Mouse (Mus musculus) hindbrain, embryonic 11.5 days (tissue): ENCODE measurements around the gene Ppp1cb. TPM values are rescaled to one million over a fixed set of nuclear protein-coding genes. Genes with fewer than 3 reads are reported as not detected.

Experiments
- ATAC-seq: fragments of 200-750 bp; cut with Nextera tagmentation; 2 replicates; pipeline ENCODE4 v1.8.0; 2017; ENCODE audit warnings: mild to moderate bottlenecking, moderate TSS enrichment, moderate library complexity; ENCODE audit not compliant: low FRiP score
- DNase-seq: peaks from one replicate; pipeline ENCODE4 v3.0.0-alpha.2; 2015; ENCODE audit warnings: low spot score
- H3K27ac ChIP-seq: fragments of 300-500 bp; sonication (generic); 2 replicates; pipeline ENCODE4 v1.5.1; 2014; ENCODE audit warnings: mild to moderate bottlenecking, low read depth, low read length
- H3K27me3 ChIP-seq: fragments of 300-500 bp; sonication (generic); 2 replicates; pipeline ENCODE4 v1.6.1; 2014; ENCODE audit warnings: mild to moderate bottlenecking, low read length, moderate library complexity, mixed read lengths; ENCODE audit not compliant: control insufficient read depth, insufficient read depth
- H3K36me3 ChIP-seq: fragments of 300-500 bp; sonication (generic); 2 replicates; pipeline ENCODE4 v1.6.1; 2014; ENCODE audit warnings: mild to moderate bottlenecking, low read length, moderate library complexity, mixed read lengths; ENCODE audit not compliant: control insufficient read depth, insufficient read depth
- H3K4me1 ChIP-seq: fragments of 300-500 bp; sonication (generic); replicated peaks from 2 replicates; pipeline ENCODE4 v1.6.1; 2014; ENCODE audit warnings: low read length, mixed read lengths; ENCODE audit not compliant: control insufficient read depth, insufficient read depth
- H3K4me2 ChIP-seq: fragments of 300-500 bp; sonication (generic); replicated peaks from 2 replicates; pipeline ENCODE4 v1.6.1; 2014; ENCODE audit warnings: mild to moderate bottlenecking, low read depth, low read length
- H3K4me3 ChIP-seq: fragments of 300-500 bp; sonication (generic); 2 replicates; pipeline ENCODE4 v1.5.1; 2014; ENCODE audit warnings: low read depth, low read length
- H3K9ac ChIP-seq: fragments of 300-500 bp; sonication (generic); 2 replicates; pipeline ENCODE4 v1.6.1; 2014; ENCODE audit warnings: low read depth, low read length
- H3K9me3 ChIP-seq: fragments of 300-500 bp; sonication (generic); 2 replicates; pipeline ENCODE4 v1.6.1; 2016; ENCODE audit warnings: low read length; ENCODE audit not compliant: control insufficient read depth
- WGBS: fragments of 180-500 bp; shearing (Covaris S2); extraction: QIAGEN DNeasy Blood & Tissue Kit; methylation state at CpG from one replicate; pipeline ENCODE4 v1.1.7; 2014; 5-methylcytosine and 5-hydroxymethylcytosine counted together
- polyA plus RNA-seq: library from polyadenylated mRNA; unstranded; fragments of >200 nt; fragmentation: Nextera tagmentation; extraction: Ambion mirVana; gene quantifications from 2 replicates; pipeline ENCODE4 v1.2.1, GENCODE M21; 2014

Ppp1cb gene
- polyA plus RNA-seq, 1 experiment from 2014 or later = 219 TPM

DNA sequence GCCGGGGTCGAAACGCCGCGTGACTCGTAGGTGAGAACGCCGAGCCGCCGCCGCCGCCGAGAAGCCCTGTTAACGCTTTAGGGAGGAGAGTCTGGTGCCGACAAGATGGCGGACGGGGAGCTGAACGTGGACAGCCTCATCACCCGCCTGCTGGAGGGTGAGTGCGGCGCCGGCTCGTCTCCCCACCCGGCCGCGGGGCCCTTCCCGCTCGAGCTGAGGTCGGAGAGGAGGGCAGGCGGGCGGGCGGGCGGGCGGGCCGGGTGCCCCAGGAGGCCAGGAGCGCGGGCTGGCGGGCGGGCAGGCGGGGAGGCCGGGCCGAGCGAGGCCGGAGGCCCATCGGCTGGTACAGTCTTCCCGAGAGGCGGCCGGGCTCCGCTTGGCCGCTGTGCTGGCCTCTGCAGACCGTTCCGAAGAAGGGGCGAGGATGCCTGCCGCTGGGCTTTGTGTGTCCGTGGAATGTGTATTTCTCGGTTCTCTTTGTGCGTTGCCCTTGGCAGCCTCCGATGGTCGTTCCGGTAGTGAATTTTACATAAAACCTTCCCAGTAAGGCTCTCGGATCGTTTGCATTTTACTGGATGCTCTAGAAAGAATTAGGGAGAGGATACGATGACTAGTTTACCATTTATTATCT is 723 bp downstream of the Ppp1cb start:
- peak overlapping the region; percentile 98 for H3K9ac ChIP-seq
- peak overlapping the region; percentile 52 for H3K4me2 ChIP-seq
- WGBS = 1% methylated on average over 30 of the region's 63 CpGs
- H3K27ac ChIP-seq = peak overlapping the region; percentile 100
- H3K27me3 ChIP-seq = no peaks in the 10 kb centered on the region
- H3K4me3 ChIP-seq = peak overlapping the region; percentile 92
- H3K36me3 ChIP-seq = no peaks in the 10 kb centered on the region
- no peaks in the 10 kb centered on the region for H3K4me1 ChIP-seq
- DNase-seq (peak; percentile 68), ATAC-seq (peak; percentile 90)
- H3K9me3 ChIP-seq = no peaks in the 10 kb centered on the region

DNA sequence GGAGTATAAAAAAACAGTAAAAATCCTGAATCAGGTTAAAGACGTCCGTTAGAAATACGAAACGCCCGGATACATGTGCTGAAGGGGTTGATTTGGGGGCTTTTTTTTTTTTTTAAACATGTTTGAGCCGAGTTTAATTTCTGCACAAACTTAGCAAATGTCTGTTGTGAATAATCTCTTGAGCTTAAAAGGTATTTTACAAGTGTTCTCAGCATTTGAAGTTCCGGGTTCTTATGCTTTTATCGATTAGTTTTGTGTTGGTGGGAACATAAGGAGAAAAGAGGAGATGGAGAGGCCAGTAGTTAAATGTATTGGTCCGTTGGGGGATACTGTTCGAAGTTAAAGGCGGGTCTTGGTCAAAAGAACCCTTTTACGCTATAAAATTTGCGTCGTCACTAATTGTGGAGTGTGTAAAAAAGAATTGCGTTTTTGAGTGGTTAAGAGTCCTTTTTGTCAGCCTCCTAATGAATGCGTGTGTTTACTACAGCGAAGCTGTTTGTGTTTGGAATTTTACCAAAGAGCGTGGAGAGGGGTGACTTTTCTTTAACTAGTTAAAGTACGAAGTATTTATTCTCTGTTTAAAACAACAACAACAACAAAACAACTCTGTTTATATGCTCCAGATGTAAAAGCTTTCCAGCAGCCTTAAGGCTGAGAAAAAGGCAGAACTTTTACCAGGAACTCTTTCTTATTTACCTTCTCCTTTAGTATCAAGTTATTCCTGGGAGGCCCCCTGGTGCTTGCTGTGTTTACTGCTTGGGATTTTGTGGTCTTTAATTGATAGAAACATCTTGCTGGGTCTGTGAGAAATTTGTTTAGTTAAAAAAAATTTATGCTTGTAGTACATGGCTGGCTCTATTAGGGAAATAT is 1.5 kb downstream of the Ppp1cb start:
- Histone ChIP-seq H3K9ac (peak overlapping the region; percentile 98), H3K4me2 (peak overlapping the region; percentile 52), H3K4me1 (no peaks in the 10 kb centered on the region), H3K27ac (peak overlapping the region; percentile 100), H3K4me3 (peak overlapping the region; percentile 92), H3K27me3 (no peaks in the 10 kb centered on the region), H3K9me3 (no peaks in the 10 kb centered on the region), H3K36me3 (no peaks in the 10 kb centered on the region)
- peak; percentile 57 for DNase-seq
- no peak for ATAC-seq
- under 1% methylated on average over 19 of the region's 19 CpGs for WGBS

DNA sequence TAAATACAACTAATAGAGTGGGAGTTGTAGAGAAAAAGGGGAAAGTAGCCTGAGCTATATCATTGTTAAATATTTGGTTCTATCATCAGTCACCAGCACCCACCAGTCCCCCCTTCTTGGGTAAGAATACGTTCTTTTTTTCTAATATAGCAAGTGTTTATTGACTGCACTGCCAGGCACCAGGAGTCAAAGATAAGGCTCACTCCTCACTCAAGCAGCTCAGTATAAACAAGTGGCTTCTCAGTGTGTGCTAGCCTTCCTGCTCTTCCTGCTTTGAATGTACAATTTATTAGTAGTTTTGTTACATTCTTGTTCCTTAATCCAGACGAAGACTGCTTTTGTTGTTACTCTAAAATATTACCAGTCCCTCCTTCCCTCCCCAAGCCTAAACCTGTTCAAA is 2.3 kb downstream of the Ppp1cb start:
- 56% methylated on average over 2 of the region's 2 CpGs for WGBS
- Histone ChIP-seq H3K4me1 (no peaks in the 10 kb centered on the region), H3K4me3 (peak overlapping the region; percentile 18), H3K4me2 (peak overlapping the region; percentile 29; the same call in 1 of the 2 replicates), H3K27ac (no peak overlapping the region), H3K36me3 (no peaks in the 10 kb centered on the region), H3K9ac (no peak overlapping the region), H3K9me3 (no peaks in the 10 kb centered on the region), H3K27me3 (no peaks in the 10 kb centered on the region)
- ATAC-seq = no peak
- peak; percentile 7 for DNase-seq

DNA sequence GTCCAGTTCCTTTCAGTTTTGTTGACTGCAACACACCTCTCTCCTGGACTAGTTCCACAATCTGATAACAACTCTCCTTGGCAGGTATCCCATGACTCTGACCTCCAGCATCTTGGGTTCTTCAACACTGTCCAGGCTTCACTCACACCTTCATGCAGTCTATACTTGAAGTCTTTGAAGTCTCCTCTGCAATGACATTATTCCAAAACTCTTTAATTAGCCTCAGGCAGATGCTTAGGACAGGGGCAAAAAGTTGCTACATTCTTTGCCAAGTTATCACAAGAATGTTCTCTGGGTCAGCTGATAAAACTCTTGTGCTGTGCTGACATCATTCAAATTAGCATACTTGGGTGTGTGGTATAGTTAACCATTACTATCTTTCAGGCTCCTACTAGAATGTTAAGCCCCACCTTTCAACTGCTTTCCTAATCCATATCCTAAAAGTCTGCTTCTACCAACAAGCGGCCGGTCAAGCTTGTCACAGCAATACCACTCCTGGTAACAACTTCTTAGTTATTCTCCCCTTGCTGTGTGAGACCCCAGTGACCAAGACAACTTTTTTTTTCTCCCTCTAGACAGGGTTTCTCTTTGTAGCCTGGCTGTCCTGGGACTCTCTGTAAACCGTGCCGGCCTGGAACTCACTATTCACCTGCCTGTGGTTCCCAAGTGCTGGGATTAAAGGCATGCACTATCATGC is 13.8 kb downstream of the Ppp1cb start:
- Histone ChIP-seq H3K27me3 (no peaks in the 10 kb centered on the region), H3K27ac (no peak overlapping the region), H3K36me3 (no peaks in the 10 kb centered on the region), H3K4me3 (no peak overlapping the region), H3K9ac (no peak overlapping the region), H3K9me3 (no peaks in the 10 kb centered on the region), H3K4me1 (no peaks in the 10 kb centered on the region), H3K4me2 (no peak overlapping the region)
- no peak for ATAC-seq
- 94% methylated on average over 4 of the region's 4 CpGs for whole genome bisulfite sequencing
- no peak for DNase-seq

DNA sequence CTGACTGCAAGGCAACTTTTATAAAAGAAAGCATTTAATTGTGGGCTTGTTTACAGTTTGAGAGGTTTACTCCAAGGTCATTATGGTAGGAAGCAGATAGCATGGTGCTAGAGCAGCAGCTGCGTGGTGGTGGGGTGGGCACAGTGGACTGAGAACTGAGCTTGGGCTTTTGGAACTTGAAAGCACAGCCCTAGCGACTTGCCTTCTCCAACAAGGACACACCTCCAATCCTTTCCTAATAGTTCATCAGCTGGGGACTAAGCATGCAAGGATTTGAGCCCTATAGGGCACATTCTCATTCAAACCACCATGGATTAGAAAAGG is 14.3 kb downstream of the Ppp1cb start:
- 91% methylated on average over 2 of the region's 2 CpGs for WGBS
- H3K27ac ChIP-seq = no peak overlapping the region
- no peaks in the 10 kb centered on the region for H3K9me3 ChIP-seq
- no peak overlapping the region for H3K9ac ChIP-seq
- H3K4me3 ChIP-seq = no peak overlapping the region
- H3K4me2 ChIP-seq = no peak overlapping the region
- H3K36me3 ChIP-seq = no peaks in the 10 kb centered on the region
- DNase-seq = no peak
- no peaks in the 10 kb centered on the region for H3K4me1 ChIP-seq
- no peak for ATAC-seq
- no peaks in the 10 kb centered on the region for H3K27me3 ChIP-seq

DNA sequence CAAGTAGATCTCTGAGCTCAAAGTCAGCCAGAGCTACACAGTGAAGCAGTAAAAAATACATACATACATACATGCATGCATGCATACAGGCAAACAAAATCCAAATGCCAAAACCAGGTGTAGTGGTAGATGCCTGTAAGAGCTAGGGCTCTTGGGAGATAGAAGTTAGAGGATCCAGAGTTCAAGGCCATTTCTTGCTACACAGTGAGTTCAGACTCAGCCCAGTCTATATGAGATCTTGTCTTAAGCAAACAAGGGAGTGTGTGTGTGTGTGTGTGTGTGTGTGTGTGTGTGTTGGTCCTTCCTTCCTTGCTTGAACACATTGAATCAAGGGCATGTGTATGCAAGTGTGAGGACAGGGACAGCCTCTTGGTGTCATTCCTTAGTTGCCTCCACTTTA is 17.9 kb downstream of the Ppp1cb start:
- no peaks in the 10 kb centered on the region for H3K4me1 ChIP-seq
- ATAC-seq (no peak), DNase-seq (no peak)
- peaks cover 10% of the 10 kb centered on the region; the same call in 1 of the 2 replicates for H3K36me3 ChIP-seq
- H3K27ac ChIP-seq = no peak overlapping the region
- H3K4me2 ChIP-seq = no peak overlapping the region
- H3K9me3 ChIP-seq = no peaks in the 10 kb centered on the region
- H3K9ac ChIP-seq = no peak overlapping the region
- H3K4me3 ChIP-seq = no peak overlapping the region
- H3K27me3 ChIP-seq = no peaks in the 10 kb centered on the region

DNA sequence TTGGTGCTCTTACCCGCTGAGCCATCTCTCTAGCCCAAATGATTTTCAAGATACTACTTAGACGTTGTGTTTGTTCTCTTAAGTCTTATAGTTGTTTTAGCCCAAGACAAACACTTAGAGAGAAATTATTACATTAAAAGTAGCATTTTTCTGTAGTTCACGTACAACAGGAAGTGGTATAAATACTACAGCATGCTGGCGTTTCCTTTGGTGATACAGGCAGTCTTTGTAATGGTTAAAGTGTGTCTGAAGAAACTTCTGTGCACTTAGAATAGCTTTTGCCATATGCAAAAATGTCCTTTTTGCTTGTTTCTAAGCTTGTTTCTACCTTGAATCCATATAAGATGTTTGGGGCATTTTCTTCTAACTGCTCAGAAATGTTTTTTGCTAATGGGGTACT is 20.3 kb downstream of the Ppp1cb start:
- Histone ChIP-seq H3K27me3 (no peaks in the 10 kb centered on the region), H3K4me3 (no peak overlapping the region), H3K36me3 (peaks cover 10% of the 10 kb centered on the region; the same call in 1 of the 2 replicates), H3K27ac (no peak overlapping the region), H3K9me3 (no peaks in the 10 kb centered on the region), H3K9ac (no peak overlapping the region), H3K4me1 (no peaks in the 10 kb centered on the region), H3K4me2 (no peak overlapping the region)
- DNase-seq (no peak), ATAC-seq (no peak)
- 96% methylated on average over 4 of the region's 4 CpGs for WGBS

DNA sequence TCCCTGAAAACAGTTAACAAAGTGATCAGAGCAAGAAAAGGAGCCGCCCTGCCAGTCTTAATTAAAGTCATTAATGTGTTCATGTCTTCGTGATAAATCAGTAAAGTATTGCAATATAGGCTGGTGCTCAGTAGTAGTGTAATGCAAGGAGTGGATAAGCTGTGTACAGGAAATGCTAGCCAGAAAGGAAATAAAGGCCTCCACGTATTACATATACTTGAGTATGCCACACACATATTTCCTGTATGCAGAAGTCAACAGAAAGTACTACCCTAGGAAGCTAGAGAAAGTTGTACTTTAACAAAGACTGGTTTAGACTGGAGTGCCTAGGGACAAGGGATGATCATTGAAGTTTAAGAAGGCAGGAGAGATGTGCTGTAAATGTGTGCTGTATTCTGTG is 26.8 kb downstream of the Ppp1cb start:
- H3K4me2 ChIP-seq = no peak overlapping the region
- H3K36me3 ChIP-seq = peaks cover 9% of the 10 kb centered on the region; the same call in 1 of the 2 replicates
- 96% methylated on average over 3 of the region's 3 CpGs for WGBS
- H3K9me3 ChIP-seq = no peaks in the 10 kb centered on the region
- no peaks in the 10 kb centered on the region for H3K27me3 ChIP-seq
- DNase-seq (no peak), ATAC-seq (no peak)
- no peak overlapping the region for H3K9ac ChIP-seq
- no peak overlapping the region for H3K4me3 ChIP-seq
- H3K4me1 ChIP-seq = no peaks in the 10 kb centered on the region
- no peak overlapping the region for H3K27ac ChIP-seq
